Mouse (Mus musculus) brain, embryonic 14.5 days (tissue): Measurements from ENCODE around the gene Tmem219.

Experiments used
- CTCF ChIP-seq: fragments of 200-500 bp; IDR thresholded peaks from 2 replicates; pipeline ENCODE4 v1.5.1; 2012; ENCODE audit warnings: inconsistent platforms, mild to moderate bottlenecking, moderate library complexity, borderline replicate concordance; ENCODE audit not compliant: insufficient read depth, insufficient read length; ENCODE audit errors: extremely low read depth
- POLR2A ChIP-seq: fragments of 200-500 bp; IDR thresholded peaks from 2 replicates; pipeline ENCODE4 v1.6.1; 2012; ENCODE audit warnings: mild to moderate bottlenecking, inconsistent platforms, borderline replicate concordance; ENCODE audit not compliant: poor library complexity, insufficient read depth, insufficient read length, severe bottlenecking; ENCODE audit errors: extremely low read depth

GRCm38 (mm10) chr7:126862147-126862784 lies 60.5 kb downstream of the Tmem219 start, which contains the start of gene Ino80e:
- TF ChIP-seq POLR2A: peak; percentile 35; the same call in 1 of the 2 replicates
- no peak for TF ChIP-seq CTCF
